Mouse (Mus musculus) heart, adult 18-20 months (tissue): Measurements from ENCODE around the gene Slfn5. TPM values are rescaled to one million over a fixed set of nuclear protein-coding genes. Genes with fewer than 3 reads are reported as not detected.

ENCODE experiments used
- microRNA-seq, 2 experiments: library from miRNA; unstranded; fragments of <30 nt; microRNA quantifications; one replicate each; pipeline ENCODE4 v1.2.0; 2022
- total RNA-seq, 2 experiments: library from RNA; stranded (reverse); gene quantifications; 2 replicates each; pipeline ENCODE4 v1.2.3; 2021

Gene Slfn5
- total RNA-seq, 2 experiments from 2014 or later = 50.5 to 65.6 TPM

Small RNAs within 50 kb of the gene (microRNA-seq; reads per million reads assigned to microRNA genes)
- gene Mir7679 = 0 reads per million in 2 experiments

Other genes with a start within 250 kb of the Slfn5 start
- under 1 TPM in 1 of 2 experiments, not detected in 1; 0.31 TPM for gene Cct6b, start 187.0 kb upstream of the Slfn5 start, total RNA-seq
- 10 to 100 TPM; 12.8 to 14.1 TPM for gene Zfp830, start 187.0 kb upstream of the Slfn5 start, total RNA-seq
- 10 to 100 TPM; 12.7 to 14.7 TPM for gene Lig3, start 170.2 kb upstream of the Slfn5 start, total RNA-seq
- gene Rffl, start 80.1 kb upstream of the Slfn5 start, total RNA-seq = 1 to 10 TPM; 3.5 to 3.6 TPM
- gene Rad51d, start 60.7 kb upstream of the Slfn5 start, total RNA-seq = 10 to 100 TPM; 10.5 to 12.0 TPM
- gene Fndc8, start 59.2 kb upstream of the Slfn5 start, total RNA-seq = not detected
- gene Nle1, start 42.9 kb upstream of the Slfn5 start, total RNA-seq = 10 to 100 TPM; 11.7 to 12.4 TPM
- 100 to 1,000 TPM; 185 to 201 TPM for gene Unc45b, start 40.8 kb upstream of the Slfn5 start, total RNA-seq
- gene Slfn9, start 40.5 kb downstream of the Slfn5 start, total RNA-seq = under 1 TPM; 0.69 to 0.87 TPM
- gene Slfn8, start 69.5 kb downstream of the Slfn5 start, total RNA-seq = under 1 TPM; 0.65 to 0.98 TPM
- 1 to 10 TPM; 3.2 to 5.2 TPM for gene Slfn2, start 113.8 kb downstream of the Slfn5 start, total RNA-seq
- gene Slfn1, start 165.5 kb downstream of the Slfn5 start, total RNA-seq = under 1 TPM; 0.22 to 0.85 TPM
- gene Slfn4, start 223.8 kb downstream of the Slfn5 start, total RNA-seq = under 1 TPM; 0.08 to 0.10 TPM
- 1 to 10 TPM; 2.0 to 2.1 TPM for gene Slfn3, start 240.0 kb downstream of the Slfn5 start, total RNA-seq